15 mouse cellular contexts compared by ENCODE assay signal in genomic region chr4:114438764-114439163, GRCm38 (mm10). TPM values are rescaled to one million over a fixed set of nuclear protein-coding genes. Genes with fewer than 3 reads are reported as not detected.
DNase-seq lines count a peak whose midpoint lies in the region; ATAC-seq and TF ChIP-seq lines count a peak whose summit lies in the region.
"Had no signal": no experiment of that assay in that cellular context is flagged by ENCODE, and none has a peak within 500 bp of the region (broad histone marks: within the 10 kb centered on the region; RNA-seq: fewer than 3 reads in every experiment).

No protein-coding gene starts in this region.

- no peak overlapping the region for H3K4me3 ChIP-seq in kidney, postnatal 0 days (replicated peaks; ENCODE audit: low read depth, low read length)
- H3K4me3 ChIP-seq in midbrain, postnatal 0 days (ENCODE audit: low read depth, low read length) = no peak overlapping the region
- H3K4me3 ChIP-seq in midbrain, embryonic 13.5 days (replicated peaks) = no peak overlapping the region
- H3K4me3 ChIP-seq in stomach, postnatal 0 days (ENCODE audit: low read depth, low read length) = no peak overlapping the region
- H3K4me3 ChIP-seq: limb, embryonic 15.5 days; midbrain, embryonic 10.5 days had no signal

- 62% methylated on average over 2 of the region's 2 CpGs for WGBS in kidney, postnatal 0 days
- WGBS in midbrain, postnatal 0 days = 50% methylated on average over 1 of the region's 2 CpGs
- WGBS in midbrain, embryonic 13.5 days = 56% methylated on average over 2 of the region's 2 CpGs
- WGBS in stomach, postnatal 0 days = 50% methylated on average over 2 of the region's 2 CpGs

- TF ChIP-seq EP300 in stomach, postnatal 0 days (optimal IDR thresholded peaks at IDR 0.05) = no peak

- H3K9ac ChIP-seq in kidney, postnatal 0 days (ENCODE audit: low read depth, low read length) = no peak overlapping the region
- H3K9ac ChIP-seq in midbrain, postnatal 0 days (replicated peaks; ENCODE audit: low read length, poor library complexity, severe bottlenecking) = no peak overlapping the region
- no peak overlapping the region for H3K9ac ChIP-seq in midbrain, embryonic 13.5 days (replicated peaks)
- H3K9ac ChIP-seq in stomach, postnatal 0 days (ENCODE audit: low read length) = no peak overlapping the region
- H3K9ac ChIP-seq: limb, embryonic 15.5 days had no signal

- H3K36me3 ChIP-seq in kidney, postnatal 0 days (ENCODE audit: insufficient read depth, low read length) = no peaks in the 10 kb centered on the region
- H3K36me3 ChIP-seq in midbrain, postnatal 0 days (ENCODE audit: insufficient read depth, low read length) = no peaks in the 10 kb centered on the region
- H3K36me3 ChIP-seq in midbrain, embryonic 13.5 days = no peaks in the 10 kb centered on the region
- no peaks in the 10 kb centered on the region for H3K36me3 ChIP-seq in stomach, postnatal 0 days (ENCODE audit: control insufficient read depth, insufficient read depth, low read length)
- H3K36me3 ChIP-seq: limb, embryonic 15.5 days; midbrain, embryonic 10.5 days had no signal

- H3K27ac ChIP-seq in kidney, postnatal 0 days = no peak overlapping the region
- H3K27ac ChIP-seq in midbrain, postnatal 0 days (ENCODE audit: low read depth, low read length) = no peak overlapping the region
- no peak overlapping the region for H3K27ac ChIP-seq in midbrain, embryonic 13.5 days
- no peak overlapping the region for H3K27ac ChIP-seq in stomach, postnatal 0 days (replicated peaks)
- H3K27ac ChIP-seq: limb, embryonic 15.5 days; midbrain, embryonic 10.5 days had no signal

- no peaks in the 10 kb centered on the region for H3K9me3 ChIP-seq in kidney, postnatal 0 days (replicated peaks; ENCODE audit: low read length)
- no peaks in the 10 kb centered on the region for H3K9me3 ChIP-seq in midbrain, postnatal 0 days (ENCODE audit: low read length)
- H3K9me3 ChIP-seq in midbrain, embryonic 13.5 days = no peaks in the 10 kb centered on the region
- no peaks in the 10 kb centered on the region for H3K9me3 ChIP-seq in stomach, postnatal 0 days (ENCODE audit: control insufficient read depth, low read length)
- H3K9me3 ChIP-seq: limb, embryonic 15.5 days; midbrain, embryonic 10.5 days had no signal

- H3K27me3 ChIP-seq in kidney, postnatal 0 days (ENCODE audit: insufficient read depth, low read length) = no peaks in the 10 kb centered on the region
- H3K27me3 ChIP-seq in midbrain, postnatal 0 days (ENCODE audit: insufficient read depth, low read length) = no peaks in the 10 kb centered on the region
- H3K27me3 ChIP-seq in midbrain, embryonic 13.5 days = no peaks in the 10 kb centered on the region
- no peaks in the 10 kb centered on the region for H3K27me3 ChIP-seq in stomach, postnatal 0 days (ENCODE audit: control insufficient read depth, insufficient read depth, low read length)
- H3K27me3 ChIP-seq: limb, embryonic 15.5 days had no signal

- ATAC-seq in kidney, postnatal 0 days (replicated peaks; ENCODE audit: low FRiP score, low read depth) = no peak
- no peak for ATAC-seq in midbrain, postnatal 0 days (ENCODE audit: low FRiP score)
- ATAC-seq in midbrain, embryonic 13.5 days = no peak
- ATAC-seq in stomach, postnatal 0 days (ENCODE audit: low FRiP score, low TSS enrichment) = no peak
- ATAC-seq: forebrain, embryonic 14.5 days had no signal

- TF ChIP-seq CTCF in kidney, postnatal 0 days (IDR thresholded peaks at IDR 0.05; ENCODE audit: low read depth) = peak; percentile 58
- peak; percentile 50 for TF ChIP-seq CTCF in midbrain, postnatal 0 days (IDR thresholded peaks at IDR 0.05)
- peak; percentile 55 for TF ChIP-seq CTCF in stomach, postnatal 0 days (IDR thresholded peaks at IDR 0.05; ENCODE audit: low read depth)

- DNase-seq in embryo, embryonic 10.5 days (ENCODE audit: low spot score) = peak; percentile 32
- no peak for DNase-seq in embryo, embryonic 9.5 days (ENCODE audit: extremely low spot score)
- peak; percentile 37 for DNase-seq in kidney, postnatal 0 days (ENCODE audit: low spot score)
- DNase-seq in kidney, adult 8-10 months = no peak
- no peak for DNase-seq in midbrain, postnatal 0 days (ENCODE audit: low spot score)
- DNase-seq in stomach, postnatal 0 days (ENCODE audit: low spot score) = no peak
- DNase-seq in layer of hippocampus, adult 18-20 months (ENCODE audit: low spot score in 2 of 2) = no peak
- DNase-seq: adrenal gland, postnatal 25 days; cerebellum, adult 2 months; kidney, postnatal 14 days; thymus, adult 2 months had no signal

- no peaks in the 10 kb centered on the region for H3K4me1 ChIP-seq in kidney, postnatal 0 days (replicated peaks; ENCODE audit: insufficient read depth, low read length)
- H3K4me1 ChIP-seq in midbrain, postnatal 0 days (ENCODE audit: insufficient read depth, low read length) = no peaks in the 10 kb centered on the region
- no peaks in the 10 kb centered on the region for H3K4me1 ChIP-seq in midbrain, embryonic 13.5 days (replicated peaks)
- no peaks in the 10 kb centered on the region for H3K4me1 ChIP-seq in stomach, postnatal 0 days (replicated peaks; ENCODE audit: control insufficient read depth, insufficient read depth)
- H3K4me1 ChIP-seq: midbrain, embryonic 10.5 days had no signal

- no peak overlapping the region for H3K4me2 ChIP-seq in kidney, postnatal 0 days (ENCODE audit: low read length)
- H3K4me2 ChIP-seq in midbrain, postnatal 0 days (ENCODE audit: low read depth, low read length, poor library complexity, severe bottlenecking) = no peak overlapping the region
- no peak overlapping the region for H3K4me2 ChIP-seq in midbrain, embryonic 13.5 days (replicated peaks)
- H3K4me2 ChIP-seq in stomach, postnatal 0 days (replicated peaks; ENCODE audit: low read depth) = no peak overlapping the region
- H3K4me2 ChIP-seq: limb, embryonic 15.5 days had no signal

RNA-seq across cellular contexts. Expression of gene Trabd2b, which starts 32.2 kb away (rescaled TPM):
- 5.2 and 5.8 TPM in 2 replicates for polyA plus RNA-seq in kidney, postnatal 0 days (2015; fragmentation: Nextera tagmentation; extraction: Ambion mirVana)
- 1.8 and 2.0 TPM in 2 replicates for total RNA-seq in midbrain, postnatal 0 days (2014; rRNA removed)
- 0.48 and 0.54 TPM in 2 replicates for polyA plus RNA-seq in midbrain, postnatal 0 days (2015; fragmentation: Nextera tagmentation; extraction: Ambion mirVana)
- polyA plus RNA-seq in midbrain, embryonic 13.5 days (2015; fragmentation: Nextera tagmentation; extraction: Ambion mirVana) = 0.61 and 0.83 TPM in 2 replicates
- 0.59 and 0.61 TPM in 2 replicates for polyA plus RNA-seq in stomach, postnatal 0 days (2015; fragmentation: Nextera tagmentation; extraction: Ambion mirVana)
- total RNA-seq in layer of hippocampus, adult 18-20 months (2021) = 1 to 10 TPM; 1.4 to 1.5 TPM

Comparison
In these comparisons a context has a peak if more than half of its experiments do, and no peak if none do; other contexts are left out.
1. DNase-seq: peak in embryo, embryonic 10.5 days (single experiment) and kidney, postnatal 0 days (single experiment); none in embryo, embryonic 9.5 days (single experiment), kidney, adult 8-10 months (0 of 2), midbrain, postnatal 0 days (single experiment), stomach, postnatal 0 days (single experiment) and layer of hippocampus, adult 18-20 months (0 of 2).
2. Peak in every context shown above with its lines, with median percentiles within 50 percentile points of each other: CTCF ChIP-seq.